Mouse (Mus musculus) olfactory bulb, adult 2 months (tissue): ENCODE results near the gene Gm20696. TPM values are rescaled to one million over a fixed set of nuclear protein-coding genes. Genes with fewer than 3 reads are reported as not detected.

ENCODE experiments used
- H3K27ac ChIP-seq: fragments of 200-500 bp; 2 replicates; pipeline ENCODE4 v1.5.1; 2012; ENCODE audit warnings: low read depth, low read length; ENCODE audit not compliant: insufficient read depth
- H3K4me1 ChIP-seq: fragments of 200-500 bp; 2 replicates; pipeline ENCODE4 v1.6.1; 2012; ENCODE audit warnings: low read length; ENCODE audit not compliant: control insufficient read depth, insufficient read depth
- H3K4me3 ChIP-seq: fragments of 200-500 bp; 2 replicates; pipeline ENCODE4 v1.5.1; 2012; ENCODE audit warnings: mild to moderate bottlenecking, low read depth, low read length, moderate library complexity; ENCODE audit not compliant: insufficient read depth
- CTCF ChIP-seq: fragments of 200-500 bp; IDR thresholded peaks from 2 replicates; pipeline ENCODE4 v1.5.1; 2012; ENCODE audit warnings: low read depth, mild to moderate bottlenecking, low read length, moderate library complexity; ENCODE audit not compliant: insufficient read depth
- POLR2A ChIP-seq: fragments of 200-500 bp; IDR thresholded peaks from 2 replicates; pipeline ENCODE4 v1.6.1; 2012; ENCODE audit warnings: mild to moderate bottlenecking, low read depth, low read length, moderate library complexity; ENCODE audit not compliant: insufficient read depth
- WGBS: fragments of 180-500 bp; shearing (Covaris S2); methylation state at CpG from one replicate; pipeline ENCODE4 v1.1.7; 2018; 5-methylcytosine and 5-hydroxymethylcytosine counted together
- polyA plus RNA-seq: library from polyadenylated mRNA; stranded (reverse); fragments of >200 nt; gene quantifications from 2 replicates; pipeline ENCODE4 v1.2.4, GENCODE M21; 2012; ENCODE audit warnings: low replicate concordance; ENCODE audit not compliant: missing spikeins, insufficient read depth, insufficient read length

Gm20696 gene
- polyA plus RNA-seq, 1 experiment, result not detected

GRCm38 (mm10) chr6:99319415-99320405 lies 346.9 kb downstream of the Gm20696 start:
- no peak overlapping the region for H3K4me3 ChIP-seq
- WGBS, result 91% methylated on average over 19 of the region's 19 CpGs
- no peak overlapping the region for H3K27ac ChIP-seq
- TF ChIP-seq CTCF (no peak), POLR2A (no peak)
- no peaks in the 10 kb centered on the region for H3K4me1 ChIP-seq

GRCm38 (mm10) chr6:99314746-99315145 lies 351.9 kb downstream of the Gm20696 start:
- Histone ChIP-seq H3K4me3 (no peak overlapping the region), H3K27ac (no peak overlapping the region), H3K4me1 (no peaks in the 10 kb centered on the region)
- TF ChIP-seq POLR2A, result no peak
- WGBS, result 84% methylated on average over 3 of the region's 3 CpGs

- Histone ChIP-seq H3K4me3 (no peak overlapping the region), H3K4me1 (no peaks in the 10 kb centered on the region), H3K27ac (no peak overlapping the region)
- TF ChIP-seq POLR2A, result no peak
- TF ChIP-seq CTCF, result no peak
- 58% methylated on average over 12 of the region's 12 CpGs for WGBS
Observed at GRCm38 (mm10) chr6:99310529-99310928, 356.1 kb downstream of the Gm20696 start.

GRCm38 (mm10) chr6:99310171-99310500 lies 356.5 kb downstream of the Gm20696 start:
- H3K4me1 ChIP-seq, result no peaks in the 10 kb centered on the region
- H3K27ac ChIP-seq, result no peak overlapping the region
- TF ChIP-seq POLR2A, result no peak
- TF ChIP-seq CTCF, result no peak
- no peak overlapping the region for H3K4me3 ChIP-seq
- WGBS, result 47% methylated on average over 3 of the region's 3 CpGs

GRCm38 (mm10) chr6:99309466-99310170 lies 357.0 kb downstream of the Gm20696 start:
- WGBS, result 75% methylated on average over 14 of the region's 14 CpGs
- Histone ChIP-seq H3K27ac (no peak overlapping the region), H3K4me3 (no peak overlapping the region), H3K4me1 (no peaks in the 10 kb centered on the region)
- TF ChIP-seq POLR2A, result no peak
- no peak for TF ChIP-seq CTCF

- Histone ChIP-seq H3K4me3 (no peak overlapping the region), H3K27ac (no peak overlapping the region), H3K4me1 (no peaks in the 10 kb centered on the region)
- 96% methylated on average over 3 of the region's 3 CpGs for WGBS
- TF ChIP-seq POLR2A (no peak), CTCF (no peak)
Observed at GRCm38 (mm10) chr6:99305751-99306150, 360.8 kb downstream of the Gm20696 start.

- TF ChIP-seq CTCF, result no peak
- no peak for TF ChIP-seq POLR2A
- WGBS, result 95% methylated on average over 3 of the region's 3 CpGs
- Histone ChIP-seq H3K4me3 (no peak overlapping the region), H3K27ac (no peak overlapping the region), H3K4me1 (no peaks in the 10 kb centered on the region)
Observed at GRCm38 (mm10) chr6:99305236-99305635, 361.4 kb downstream of the Gm20696 start.

GRCm38 (mm10) chr6:99302662-99303435 lies 363.7 kb downstream of the Gm20696 start:
- 94% methylated on average over 6 of the region's 6 CpGs for WGBS
- Histone ChIP-seq H3K4me3 (no peak overlapping the region), H3K27ac (no peak overlapping the region), H3K4me1 (no peaks in the 10 kb centered on the region)
- TF ChIP-seq POLR2A, result no peak
- TF ChIP-seq CTCF, result no peak

- no peak overlapping the region for H3K27ac ChIP-seq
- no peak overlapping the region for H3K4me3 ChIP-seq
- no peaks in the 10 kb centered on the region for H3K4me1 ChIP-seq
- 91% methylated on average over 8 of the region's 8 CpGs for WGBS
- TF ChIP-seq POLR2A, result no peak
- no peak for TF ChIP-seq CTCF
Observed at GRCm38 (mm10) chr6:99301923-99302322, 364.7 kb downstream of the Gm20696 start.
